Mouse (Mus musculus): ENCODE measurements around the gene Cers6. TPM values are rescaled to one million over a fixed set of nuclear protein-coding genes. Genes with fewer than 3 reads are reported as not detected.

Gene Cers6
- polyA plus RNA-seq, 1 experiment from 2014 or later = 70.7 TPM

DNA sequence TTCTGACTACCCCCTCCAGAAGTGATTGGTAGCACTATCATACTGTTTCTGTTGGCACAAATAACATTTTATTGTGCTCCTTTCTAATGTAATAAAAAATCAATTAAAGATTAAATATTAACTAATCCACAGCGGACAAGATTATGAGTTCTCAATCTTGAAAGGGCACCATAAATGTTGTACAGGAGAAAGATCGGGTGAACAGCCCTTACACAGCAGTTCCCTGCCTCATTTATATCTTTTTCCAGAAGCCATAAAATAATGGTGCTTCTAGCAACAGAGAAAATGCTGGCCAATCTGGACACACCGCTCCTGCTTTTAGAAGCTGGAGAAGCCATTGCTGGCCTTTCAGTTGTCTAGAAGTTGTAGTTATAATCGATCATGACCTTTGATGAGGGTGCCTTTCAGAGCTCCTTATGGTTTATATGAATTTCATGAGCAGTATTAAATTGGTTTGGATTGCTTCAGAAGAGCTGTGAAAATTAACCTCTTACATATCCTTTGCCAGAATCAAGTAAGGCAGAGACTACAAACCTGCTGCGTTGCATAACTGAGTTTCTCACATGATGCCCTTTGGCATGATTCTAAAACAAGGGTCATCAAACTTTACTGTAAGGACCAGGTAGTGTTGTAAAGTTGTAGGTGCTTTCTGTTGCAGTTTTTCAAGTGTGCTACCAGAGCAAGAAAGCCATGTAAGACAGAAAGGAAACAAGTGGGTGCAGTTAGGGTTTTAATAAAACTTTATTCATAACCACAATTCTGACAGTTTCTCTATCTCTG is 200.9 kb downstream of the Cers6 start:
- no peak for ATAC-seq (replicated peaks)
- no peak overlapping the region for H3K9ac ChIP-seq
- WGBS = 91% methylated on average over 5 of the region's 5 CpGs

DNA sequence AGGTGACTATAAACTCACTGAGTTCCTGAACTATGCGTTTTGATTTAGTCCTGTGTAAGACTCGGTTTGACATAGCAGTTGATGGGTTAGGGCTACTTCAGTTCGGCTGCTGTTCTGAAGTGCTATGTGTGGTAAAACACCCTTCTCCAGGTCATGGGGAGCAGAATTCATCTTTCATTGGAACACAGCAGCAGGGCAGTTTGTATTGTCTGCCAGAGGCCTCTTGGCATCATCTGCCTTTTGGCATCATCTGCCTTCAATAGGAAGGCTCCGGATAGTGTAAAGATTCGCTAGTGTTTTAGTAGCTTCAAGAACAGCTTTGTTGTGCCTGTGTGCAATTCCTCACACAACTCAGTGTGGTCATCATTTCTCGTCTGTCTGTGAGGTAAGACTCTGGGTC is 203.5 kb downstream of the Cers6 start:
- Histone ChIP-seq H3K27ac (no peak overlapping the region), H3K9ac (no peak overlapping the region), H3K4me3 (no peak overlapping the region), H3K36me3 (replicated peaks) (no peaks in the 10 kb centered on the region), H3K4me1 (no peaks in the 10 kb centered on the region), H3K9me3 (no peaks in the 10 kb centered on the region), H3K27me3 (replicated peaks) (no peaks in the 10 kb centered on the region), H3K4me2 (no peak overlapping the region)
- WGBS = 91% methylated on average over 6 of the region's 6 CpGs
- no peak for ATAC-seq (replicated peaks)

More for the DNA sequence above, 200.9 kb downstream of the Cers6 start:
- Histone ChIP-seq H3K4me1 (no peaks in the 10 kb centered on the region), H3K9me3 (no peaks in the 10 kb centered on the region), H3K27me3 (replicated peaks) (no peaks in the 10 kb centered on the region), H3K36me3 (replicated peaks) (no peaks in the 10 kb centered on the region), H3K4me2 (no peak overlapping the region), H3K27ac (no peak overlapping the region), H3K4me3 (no peak overlapping the region)

DNA sequence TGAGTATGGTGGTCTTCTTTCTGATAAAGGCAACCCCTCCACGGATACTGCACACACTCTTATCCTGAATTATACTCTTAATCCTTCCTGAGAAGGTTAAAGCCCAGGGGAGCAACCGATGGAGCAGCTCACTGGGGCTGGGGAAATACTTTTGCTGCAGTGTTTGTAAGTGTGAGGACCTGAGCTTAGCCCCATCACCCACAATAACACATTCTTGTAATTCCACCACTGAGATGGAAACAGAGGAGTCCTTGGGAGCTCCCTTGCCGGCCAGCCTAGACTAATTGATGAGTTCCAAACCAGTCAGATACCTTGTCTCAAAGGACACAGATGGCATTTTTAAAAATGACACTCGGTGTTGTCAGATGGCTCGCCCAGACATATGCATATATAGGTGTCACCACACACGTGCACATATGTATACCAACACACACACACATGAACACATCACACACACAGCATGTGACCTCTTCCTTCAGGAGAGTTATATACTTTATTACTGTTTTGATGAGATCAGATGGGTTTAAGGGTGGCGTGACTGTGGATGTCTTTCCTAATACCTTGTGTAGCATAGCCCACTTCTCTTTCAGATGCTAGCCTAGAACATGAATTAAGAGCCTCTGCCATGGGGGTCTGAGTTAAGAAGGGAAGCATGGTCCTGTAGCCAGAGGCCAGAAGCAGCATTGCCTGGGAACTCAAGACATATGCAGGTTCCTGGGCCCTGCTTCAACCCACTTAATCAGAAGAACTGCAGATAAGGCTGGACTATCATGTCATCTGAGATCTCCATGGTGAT is 210.4 kb downstream of the Cers6 start:
- 65% methylated on average over 7 of the region's 7 CpGs for WGBS

DNA sequence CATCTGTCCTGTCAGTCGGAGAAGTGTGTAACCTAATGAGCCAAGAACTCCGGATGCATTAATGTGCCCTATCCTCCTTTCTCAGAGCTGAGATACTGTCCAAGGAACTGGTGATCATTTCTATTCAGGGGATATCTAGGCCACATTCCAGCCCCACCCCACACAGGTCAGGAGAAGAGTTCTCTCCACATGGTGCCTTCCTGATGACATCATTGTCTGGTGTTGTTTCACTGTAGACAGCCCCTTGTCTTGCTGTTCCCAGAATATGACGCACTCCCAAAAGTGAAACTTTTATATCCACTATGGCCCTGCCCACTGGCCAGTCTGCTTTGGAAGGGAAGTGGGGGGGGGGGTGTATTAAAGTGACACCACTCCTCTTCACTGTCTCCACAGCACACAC is 215.9 kb downstream of the Cers6 start:
- Histone ChIP-seq H3K4me3 (no peak overlapping the region), H3K4me2 (no peak overlapping the region), H3K4me1 (no peaks in the 10 kb centered on the region), H3K9ac (no peak overlapping the region), H3K27ac (no peak overlapping the region), H3K9me3 (no peaks in the 10 kb centered on the region), H3K27me3 (replicated peaks) (no peaks in the 10 kb centered on the region), H3K36me3 (replicated peaks) (no peaks in the 10 kb centered on the region)
- WGBS = 85% methylated on average over 3 of the region's 3 CpGs
- ATAC-seq (replicated peaks) = no peak

More for the DNA sequence above, 210.4 kb downstream of the Cers6 start:
- no peaks in the 10 kb centered on the region for H3K36me3 ChIP-seq (replicated peaks)
- no peak overlapping the region for H3K4me2 ChIP-seq
- H3K9ac ChIP-seq = no peak overlapping the region
- H3K27ac ChIP-seq = no peak overlapping the region
- H3K4me3 ChIP-seq = no peak overlapping the region
- H3K4me1 ChIP-seq = no peaks in the 10 kb centered on the region
- no peaks in the 10 kb centered on the region for H3K27me3 ChIP-seq (replicated peaks)
- no peaks in the 10 kb centered on the region for H3K9me3 ChIP-seq
- no peak for ATAC-seq (replicated peaks)

DNA sequence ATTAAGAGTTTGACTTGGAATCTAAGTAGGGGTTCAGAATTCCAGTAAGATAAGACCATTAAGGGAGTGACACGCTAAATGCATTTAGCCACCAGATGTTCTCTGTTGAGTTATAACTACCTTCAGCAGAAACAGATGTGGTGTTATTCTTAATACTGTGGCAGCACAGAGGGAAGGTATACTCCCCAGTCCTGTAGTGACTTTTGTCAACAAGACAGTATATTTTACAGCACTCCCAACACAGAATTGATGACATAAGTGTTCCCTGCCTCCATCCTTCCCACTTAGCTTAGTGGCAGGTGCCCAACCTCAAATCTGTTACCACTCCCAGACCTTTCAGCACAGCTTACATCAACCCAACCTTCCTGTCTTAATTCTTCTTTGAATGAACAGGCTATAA is 219.5 kb downstream of the Cers6 start:
- H3K9ac ChIP-seq = no peak overlapping the region
- ATAC-seq (replicated peaks) = no peak
- H3K4me1 ChIP-seq = 0 out of 2 replicates have a peak, but pooled peaks cover 5% of the 10 kb centered on the region
- no peaks in the 10 kb centered on the region for H3K9me3 ChIP-seq
- no peaks in the 10 kb centered on the region for H3K27me3 ChIP-seq (replicated peaks)
- H3K4me3 ChIP-seq = no peak overlapping the region
- no peak overlapping the region for H3K4me2 ChIP-seq
- 100% methylated on average over 1 of the region's 1 CpGs for WGBS
- H3K36me3 ChIP-seq (replicated peaks) = no peaks in the 10 kb centered on the region
- H3K27ac ChIP-seq = no peak overlapping the region

DNA sequence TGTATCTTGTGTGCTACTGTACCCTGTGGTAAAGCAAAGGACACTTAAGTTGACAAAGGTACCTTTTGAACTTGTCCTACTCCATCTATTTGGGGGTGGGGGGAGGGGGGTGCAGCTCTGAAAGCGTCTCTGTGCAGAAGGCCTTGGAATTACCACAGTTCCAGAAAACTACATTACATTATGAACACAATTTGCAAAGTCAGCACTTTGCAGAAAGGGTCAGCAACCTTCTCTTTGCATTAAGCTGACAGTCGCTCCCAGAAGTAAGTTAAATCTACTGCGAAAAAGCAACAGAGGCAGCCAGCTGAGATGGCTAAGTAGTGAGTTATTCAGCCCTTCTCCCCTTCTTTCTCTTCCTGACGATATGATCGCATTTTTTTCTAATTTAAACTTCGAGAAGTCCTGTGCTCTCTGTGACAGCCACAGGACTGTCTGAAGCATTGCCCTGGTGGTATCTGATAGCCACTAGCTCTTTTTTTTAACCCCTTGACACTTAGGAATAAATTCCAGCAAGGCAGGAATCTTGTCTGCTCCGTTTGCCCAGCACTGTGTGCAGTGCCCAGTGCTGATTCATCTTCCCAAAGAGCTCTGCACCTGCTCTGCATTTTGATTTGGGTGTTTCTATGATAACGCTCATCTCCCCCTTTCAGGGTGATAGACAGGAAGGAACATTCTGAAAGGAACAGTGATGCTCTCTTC is 221.4 kb downstream of the Cers6 start:
- Histone ChIP-seq H3K4me3 (no peak overlapping the region), H3K4me1 (peaks cover 18% of the 10 kb centered on the region), H3K9ac (no peak overlapping the region), H3K4me2 (no peak overlapping the region), H3K27me3 (replicated peaks) (no peaks in the 10 kb centered on the region), H3K9me3 (no peaks in the 10 kb centered on the region), H3K36me3 (replicated peaks) (no peaks in the 10 kb centered on the region), H3K27ac (peak overlapping the region; percentile 38; the same call in 1 of the 2 replicates)
- ATAC-seq (replicated peaks) = no peak
- WGBS = 49% methylated on average over 8 of the region's 8 CpGs

DNA sequence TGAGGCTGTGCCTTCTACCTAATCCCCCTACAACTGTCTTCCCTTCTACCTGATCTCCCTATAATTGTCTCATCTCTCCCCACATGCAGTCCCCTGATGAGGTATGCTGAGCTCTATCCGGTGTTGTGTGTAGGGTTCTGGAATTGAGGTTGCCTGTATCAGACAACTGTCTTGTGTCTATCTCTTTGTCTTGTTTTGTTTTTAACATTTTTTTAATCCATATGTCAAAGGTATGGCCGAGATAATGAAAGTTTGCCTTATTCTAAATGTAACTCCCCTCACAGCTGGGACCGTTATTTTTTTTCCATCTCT is 221.9 kb downstream of the Cers6 start:
- Histone ChIP-seq H3K36me3 (replicated peaks) (no peaks in the 10 kb centered on the region), H3K9me3 (no peaks in the 10 kb centered on the region), H3K4me1 (peaks cover 18% of the 10 kb centered on the region), H3K27me3 (replicated peaks) (no peaks in the 10 kb centered on the region), H3K4me3 (no peak overlapping the region), H3K9ac (no peak overlapping the region), H3K27ac (peak overlapping the region; percentile 38; the same call in 1 of the 2 replicates), H3K4me2 (no peak overlapping the region)
- ATAC-seq (replicated peaks) = no peak
- WGBS = 85% methylated on average over 3 of the region's 3 CpGs

DNA sequence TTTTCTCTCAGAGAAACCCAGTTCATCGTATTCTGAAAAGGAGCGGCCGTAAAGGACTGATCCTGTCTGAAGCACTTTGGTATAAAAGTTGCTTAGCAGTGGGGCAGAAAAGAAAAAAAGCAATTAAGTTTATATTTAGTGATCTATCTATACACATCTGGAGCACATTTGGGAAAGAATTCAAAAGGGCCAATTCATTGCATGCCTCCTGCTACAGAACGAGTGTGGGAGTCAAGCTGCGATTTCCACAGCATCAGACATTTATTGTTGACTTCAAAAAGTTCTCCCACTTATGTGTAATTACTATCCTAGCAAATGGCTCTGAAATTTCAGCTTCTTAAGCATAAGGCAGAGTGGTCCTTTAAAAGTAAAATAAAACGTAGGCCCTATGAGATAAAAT is 223.2 kb downstream of the Cers6 start:
- Histone ChIP-seq H3K4me1 (peaks cover 18% of the 10 kb centered on the region), H3K27me3 (replicated peaks) (no peaks in the 10 kb centered on the region), H3K36me3 (replicated peaks) (no peaks in the 10 kb centered on the region), H3K27ac (no peak overlapping the region), H3K4me3 (no peak overlapping the region), H3K4me2 (no peak overlapping the region), H3K9ac (no peak overlapping the region), H3K9me3 (no peaks in the 10 kb centered on the region)
- ATAC-seq (replicated peaks) = no peak
- 86% methylated on average over 6 of the region's 6 CpGs for WGBS

DNA sequence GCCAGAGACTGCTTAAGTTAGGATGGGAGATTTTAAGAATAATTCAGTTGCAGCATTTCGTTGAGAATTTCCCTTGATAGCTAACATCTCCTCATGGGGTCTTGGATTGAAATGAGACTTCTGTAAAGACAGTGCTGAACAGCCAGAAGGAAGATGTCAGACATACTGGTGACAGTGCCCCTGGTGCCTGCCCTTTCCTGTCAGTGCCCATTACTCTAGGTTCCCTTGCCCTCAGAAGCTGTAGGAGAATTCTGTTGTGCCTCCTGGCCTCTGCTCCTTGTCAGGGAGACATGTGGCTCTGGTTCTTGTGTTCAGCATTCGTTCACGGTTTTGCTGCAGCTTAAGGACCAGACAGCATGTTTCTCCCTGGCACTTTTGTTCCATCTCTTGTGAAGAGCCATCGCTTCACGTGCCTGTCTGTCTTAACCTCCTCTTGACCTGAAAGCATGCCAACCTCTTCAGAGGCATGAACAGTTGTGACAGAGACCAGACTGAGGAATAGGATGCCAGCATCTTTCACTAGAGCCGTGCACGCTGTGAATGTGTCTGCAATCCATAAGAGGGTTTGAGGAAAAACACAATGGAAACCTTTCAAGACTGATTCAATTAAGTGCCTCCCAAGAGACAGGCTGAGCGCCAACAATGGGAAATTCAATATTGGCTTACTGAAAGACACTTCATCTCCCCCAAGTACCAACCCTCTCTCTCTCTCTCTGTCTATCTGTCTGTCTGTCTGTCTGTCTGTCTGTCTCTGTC is 225.4 kb downstream of the Cers6 start:
- no peak overlapping the region for H3K9ac ChIP-seq
- H3K4me3 ChIP-seq = no peak overlapping the region
- 20% methylated on average over 8 of the region's 8 CpGs for WGBS
- H3K4me2 ChIP-seq = no peak overlapping the region
- ATAC-seq (replicated peaks) = peak; percentile 80
- no peaks in the 10 kb centered on the region for H3K27me3 ChIP-seq (replicated peaks)
- no peaks in the 10 kb centered on the region for H3K36me3 ChIP-seq (replicated peaks)
- no peaks in the 10 kb centered on the region for H3K9me3 ChIP-seq
- peak overlapping the region; percentile 58; the same call in 1 of the 2 replicates for H3K27ac ChIP-seq
- peaks cover 18% of the 10 kb centered on the region for H3K4me1 ChIP-seq

DNA sequence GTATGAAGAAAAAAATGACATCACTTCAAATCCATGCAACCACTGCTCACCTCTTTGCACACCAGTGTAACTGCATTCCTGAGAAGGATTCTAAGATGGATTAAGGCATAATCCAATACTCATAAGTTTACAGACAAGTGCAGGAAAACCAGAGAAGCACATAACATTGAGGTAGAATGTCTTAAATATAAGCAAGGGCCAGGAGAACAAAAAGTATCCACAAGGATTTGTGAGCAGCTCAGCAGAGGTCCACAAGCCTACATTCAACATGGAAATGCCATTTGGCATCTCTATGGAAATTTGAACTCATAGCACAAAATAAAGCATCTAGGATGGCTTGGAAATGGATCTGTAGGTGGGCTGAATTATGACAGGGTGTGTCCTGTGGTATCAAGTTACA is 234.6 kb downstream of the Cers6 start:
- Histone ChIP-seq H3K9ac (no peak overlapping the region), H3K9me3 (no peaks in the 10 kb centered on the region), H3K36me3 (replicated peaks) (no peaks in the 10 kb centered on the region), H3K4me3 (no peak overlapping the region), H3K27ac (no peak overlapping the region), H3K4me2 (no peak overlapping the region), H3K27me3 (replicated peaks) (no peaks in the 10 kb centered on the region), H3K4me1 (no peaks in the 10 kb centered on the region)
- no peak for ATAC-seq (replicated peaks)

DNA sequence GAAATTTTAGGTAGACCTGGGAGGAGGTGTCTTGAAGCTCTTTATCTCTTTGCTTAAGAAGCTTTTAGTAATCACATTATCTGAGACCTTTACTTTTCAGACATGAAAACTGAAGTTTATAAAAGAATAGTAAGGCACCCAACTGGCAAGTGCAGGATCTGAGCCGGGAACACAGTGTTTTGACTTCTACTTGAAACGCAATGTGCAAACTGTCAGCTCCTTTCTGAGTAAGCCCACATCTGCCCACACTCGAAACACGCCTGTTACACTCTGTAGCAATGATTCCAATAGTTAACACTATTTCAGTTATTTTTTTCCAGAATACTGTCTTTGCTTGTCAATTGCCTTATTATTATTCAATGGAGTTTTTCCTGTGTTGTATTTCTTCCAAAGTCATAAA is 235.6 kb downstream of the Cers6 start:
- H3K27ac ChIP-seq = no peak overlapping the region
- no peak overlapping the region for H3K9ac ChIP-seq
- WGBS = 37% methylated on average over 4 of the region's 4 CpGs

DNA sequence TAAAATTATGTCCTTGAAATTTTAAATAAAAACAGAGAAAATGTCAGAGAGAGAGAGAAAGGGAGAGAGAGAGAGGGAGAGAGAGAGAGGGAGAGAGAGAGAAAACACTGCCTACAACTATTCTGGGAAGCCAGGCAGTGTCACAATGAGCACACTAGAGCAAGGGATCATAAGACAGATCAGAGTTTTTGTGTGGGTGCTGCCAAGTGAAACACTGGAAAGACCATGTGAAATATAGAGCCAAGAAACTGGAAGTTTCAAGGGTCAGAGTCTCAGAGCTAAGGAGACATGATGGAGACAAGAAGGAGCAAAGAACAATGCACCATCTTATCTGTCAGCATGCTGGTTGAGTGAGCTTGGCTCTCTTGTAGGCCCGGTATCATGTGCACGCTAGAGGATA is 236.3 kb downstream of the Cers6 start:
- no peaks in the 10 kb centered on the region for H3K36me3 ChIP-seq (replicated peaks)
- H3K9ac ChIP-seq = no peak overlapping the region
- no peak overlapping the region for H3K4me2 ChIP-seq
- WGBS = 87% methylated on average over 2 of the region's 2 CpGs
- no peaks in the 10 kb centered on the region for H3K27me3 ChIP-seq (replicated peaks)
- no peaks in the 10 kb centered on the region for H3K9me3 ChIP-seq
- no peak for ATAC-seq (replicated peaks)
- no peak overlapping the region for H3K27ac ChIP-seq
- no peaks in the 10 kb centered on the region for H3K4me1 ChIP-seq
- H3K4me3 ChIP-seq = no peak overlapping the region

More for the DNA sequence above, 235.6 kb downstream of the Cers6 start:
- Histone ChIP-seq H3K27me3 (replicated peaks) (no peaks in the 10 kb centered on the region), H3K4me2 (no peak overlapping the region), H3K4me3 (no peak overlapping the region), H3K36me3 (replicated peaks) (no peaks in the 10 kb centered on the region), H3K9me3 (no peaks in the 10 kb centered on the region), H3K4me1 (no peaks in the 10 kb centered on the region)
- no peak for ATAC-seq (replicated peaks)

Measured in midbrain, embryonic 15.5 days (tissue).